Mouse (Mus musculus): ENCODE measurements around the gene Stab2. TPM values are rescaled to one million over a fixed set of nuclear protein-coding genes. Genes with fewer than 3 reads are reported as not detected.

Gene Stab2
- polyA plus RNA-seq, 1 experiment from 2014 or later = 0.26 TPM

GRCm38 (mm10) chr10:86814292-86815131, 193.3 kb downstream of the Stab2 start:
- Histone ChIP-seq H3K27ac (no peak overlapping the region), H3K27me3 (replicated peaks) (no peaks in the 10 kb centered on the region), H3K9me3 (no peaks in the 10 kb centered on the region), H3K9ac (no peak overlapping the region), H3K4me1 (peaks cover 3% of the 10 kb centered on the region), H3K36me3 (replicated peaks) (no peaks in the 10 kb centered on the region), H3K4me2 (no peak overlapping the region), H3K4me3 (no peak overlapping the region)
- WGBS = 82% methylated on average over 19 of the region's 19 CpGs
- ATAC-seq (replicated peaks) = no peak

DNA sequence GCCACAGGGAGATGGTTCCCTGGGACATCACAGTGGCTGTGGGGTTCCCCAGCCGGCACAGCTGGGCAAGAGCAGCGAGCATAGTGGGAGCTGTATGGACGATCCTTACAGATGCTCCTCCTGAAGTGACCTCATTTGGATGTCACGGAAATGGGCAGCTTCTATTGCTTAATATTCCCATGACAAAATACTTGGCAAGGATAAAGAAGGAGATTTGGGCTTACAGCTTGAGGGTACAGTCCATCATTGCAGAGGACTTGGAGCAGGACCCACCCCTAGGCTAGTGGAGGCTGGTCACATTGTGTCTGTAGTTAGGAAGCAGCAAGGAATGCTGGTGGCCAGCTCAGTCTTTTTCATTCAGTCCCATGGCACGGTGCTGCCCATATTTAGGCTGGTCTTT, 197.2 kb downstream of the Stab2 start:
- ATAC-seq (replicated peaks) = no peak
- Histone ChIP-seq H3K36me3 (replicated peaks) (no peaks in the 10 kb centered on the region), H3K4me1 (no peaks in the 10 kb centered on the region), H3K27ac (no peak overlapping the region), H3K27me3 (replicated peaks) (no peaks in the 10 kb centered on the region), H3K4me3 (no peak overlapping the region), H3K9ac (no peak overlapping the region), H3K9me3 (no peaks in the 10 kb centered on the region), H3K4me2 (no peak overlapping the region)
- WGBS = 90% methylated on average over 5 of the region's 5 CpGs

GRCm38 (mm10) chr10:86810000-86810399, 197.8 kb downstream of the Stab2 start:
- Histone ChIP-seq H3K9me3 (no peaks in the 10 kb centered on the region), H3K27me3 (replicated peaks) (no peaks in the 10 kb centered on the region), H3K4me3 (no peak overlapping the region), H3K27ac (no peak overlapping the region), H3K36me3 (replicated peaks) (no peaks in the 10 kb centered on the region), H3K4me1 (no peaks in the 10 kb centered on the region), H3K4me2 (no peak overlapping the region), H3K9ac (no peak overlapping the region)
- ATAC-seq (replicated peaks) = no peak
- 83% methylated on average over 9 of the region's 9 CpGs for WGBS

DNA sequence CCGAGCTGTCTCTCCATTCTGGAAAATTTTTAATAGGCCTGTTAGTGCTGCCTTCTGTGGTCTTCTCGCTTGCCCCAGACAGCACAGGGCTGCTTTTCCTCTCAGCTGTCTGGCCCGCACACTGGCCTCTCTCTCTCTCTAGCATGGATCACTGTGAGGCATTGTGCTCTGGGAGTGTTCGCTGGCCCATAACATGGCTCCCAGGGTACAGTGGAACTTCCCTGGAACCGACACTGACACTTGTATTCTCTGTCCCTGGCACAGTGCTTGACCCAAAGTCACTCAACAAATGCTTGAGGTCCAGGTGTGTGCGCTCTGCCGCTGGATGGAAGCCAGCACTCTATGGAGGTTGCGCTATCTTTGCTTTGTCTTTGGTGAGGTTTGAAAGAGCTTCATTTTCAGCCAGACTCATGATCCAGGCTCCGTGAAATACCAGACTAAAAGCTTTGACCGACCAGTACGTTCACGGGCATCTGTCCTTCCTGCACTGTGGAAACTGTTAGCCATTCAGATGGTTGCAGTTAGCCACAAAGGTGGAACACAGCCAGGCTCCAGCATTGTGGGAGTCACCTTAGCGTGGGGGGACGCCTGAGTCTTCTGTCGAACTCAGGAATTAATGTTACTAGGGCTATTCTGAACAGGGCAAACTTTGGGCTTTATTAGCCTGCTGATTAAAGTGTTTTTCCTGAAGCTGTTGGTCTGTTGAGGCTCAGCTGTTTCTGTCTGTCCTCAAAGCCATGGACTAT, 199.6 kb downstream of the Stab2 start:
- H3K27me3 ChIP-seq (replicated peaks) = no peaks in the 10 kb centered on the region
- H3K4me3 ChIP-seq = no peak overlapping the region
- no peaks in the 10 kb centered on the region for H3K4me1 ChIP-seq
- no peak overlapping the region for H3K9ac ChIP-seq
- no peaks in the 10 kb centered on the region for H3K9me3 ChIP-seq
- 73% methylated on average over 15 of the region's 15 CpGs for WGBS
- H3K36me3 ChIP-seq (replicated peaks) = no peaks in the 10 kb centered on the region
- no peak overlapping the region for H3K4me2 ChIP-seq
- H3K27ac ChIP-seq = no peak overlapping the region
- 0 out of 2 replicates have a peak, but pooled peaks have one; percentile 25 for ATAC-seq (replicated peaks)

- H3K27ac ChIP-seq = no peak overlapping the region
- WGBS = 97% methylated on average over 1 of the region's 1 CpGs
- H3K9ac ChIP-seq = no peak overlapping the region
- H3K4me1 ChIP-seq = no peaks in the 10 kb centered on the region
- no peak overlapping the region for H3K4me3 ChIP-seq
- no peak overlapping the region for H3K4me2 ChIP-seq
- ATAC-seq (replicated peaks) = no peak
- H3K36me3 ChIP-seq (replicated peaks) = no peaks in the 10 kb centered on the region
- H3K9me3 ChIP-seq = no peaks in the 10 kb centered on the region
- no peaks in the 10 kb centered on the region for H3K27me3 ChIP-seq (replicated peaks)
Measured at GRCm38 (mm10) chr10:86807362-86807761, 200.5 kb downstream of the Stab2 start.

- Histone ChIP-seq H3K4me1 (no peaks in the 10 kb centered on the region), H3K27ac (no peak overlapping the region), H3K27me3 (replicated peaks) (no peaks in the 10 kb centered on the region), H3K4me2 (no peak overlapping the region), H3K9ac (no peak overlapping the region), H3K36me3 (replicated peaks) (no peaks in the 10 kb centered on the region), H3K9me3 (no peaks in the 10 kb centered on the region), H3K4me3 (no peak overlapping the region)
- peak; percentile 65 for ATAC-seq (replicated peaks)
- WGBS = 95% methylated on average over 5 of the region's 5 CpGs
Measured at GRCm38 (mm10) chr10:86796073-86796741, 211.6 kb downstream of the Stab2 start.

DNA sequence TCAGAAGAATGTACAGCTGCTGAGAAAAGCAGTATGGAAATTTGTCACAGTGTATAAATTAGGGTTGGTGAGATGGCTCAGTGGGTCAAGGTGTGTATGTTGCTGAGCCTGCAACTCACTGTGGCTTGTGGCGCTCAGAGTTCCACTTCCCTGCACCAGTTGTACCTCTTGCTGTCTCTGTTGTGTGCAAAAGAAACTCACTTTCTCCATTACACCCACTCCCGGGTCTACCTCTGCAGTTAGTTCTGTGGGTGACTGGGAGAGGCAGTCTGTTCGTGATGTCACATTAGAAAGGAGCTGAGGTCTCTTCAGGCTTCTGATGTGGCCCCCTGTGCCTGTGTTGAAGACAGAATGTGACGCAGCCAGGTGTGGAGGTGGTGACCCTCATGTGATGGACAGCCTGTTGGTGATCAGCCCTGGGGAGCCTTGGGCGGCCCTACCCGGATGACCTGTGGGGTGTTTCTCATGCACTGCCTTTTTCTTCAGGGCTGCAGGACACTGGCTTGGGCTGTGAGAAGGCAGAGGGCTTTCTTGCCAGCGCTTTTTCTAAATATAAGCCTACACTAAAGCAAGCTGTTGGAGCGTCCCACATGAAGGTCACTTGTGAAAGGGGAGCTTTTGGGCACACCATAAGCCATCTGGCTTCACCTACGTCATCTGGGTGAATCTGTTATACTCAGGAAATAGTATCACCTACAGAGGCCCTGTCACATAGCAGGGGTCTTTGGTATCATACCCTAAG, 212.9 kb downstream of the Stab2 start:
- ATAC-seq (replicated peaks) = peak; percentile 27; the same call in 1 of the 2 replicates
- H3K4me2 ChIP-seq = no peak overlapping the region
- no peaks in the 10 kb centered on the region for H3K27me3 ChIP-seq (replicated peaks)
- no peaks in the 10 kb centered on the region for H3K36me3 ChIP-seq (replicated peaks)
- no peak overlapping the region for H3K4me3 ChIP-seq
- no peak overlapping the region for H3K9ac ChIP-seq
- H3K27ac ChIP-seq = no peak overlapping the region
- no peaks in the 10 kb centered on the region for H3K4me1 ChIP-seq
- no peaks in the 10 kb centered on the region for H3K9me3 ChIP-seq
- WGBS = 93% methylated on average over 9 of the region's 9 CpGs

DNA sequence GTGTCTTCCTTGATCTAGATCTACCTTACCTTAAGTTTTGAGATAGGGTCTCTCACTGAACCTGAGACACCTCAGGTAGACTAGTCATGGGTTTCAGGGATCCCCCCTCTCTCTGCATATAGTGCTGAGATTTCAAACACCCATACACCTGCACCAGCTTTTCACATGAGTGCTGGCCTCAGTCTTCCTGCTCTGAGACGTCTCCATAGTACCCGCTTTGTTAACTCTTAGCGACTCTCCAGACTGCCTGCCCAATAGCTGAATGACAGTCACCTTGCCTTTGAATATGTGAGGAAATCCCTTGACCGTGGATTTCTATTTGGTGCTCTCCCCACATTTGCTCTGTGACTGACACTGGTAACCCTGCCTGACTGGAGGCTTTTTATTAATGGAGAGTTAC, 213.6 kb downstream of the Stab2 start:
- ATAC-seq (replicated peaks) = no peak
- Histone ChIP-seq H3K9ac (no peak overlapping the region), H3K4me3 (no peak overlapping the region), H3K9me3 (no peaks in the 10 kb centered on the region), H3K4me2 (no peak overlapping the region), H3K4me1 (no peaks in the 10 kb centered on the region), H3K36me3 (replicated peaks) (no peaks in the 10 kb centered on the region), H3K27me3 (replicated peaks) (no peaks in the 10 kb centered on the region), H3K27ac (no peak overlapping the region)
- 90% methylated on average over 4 of the region's 4 CpGs for WGBS

GRCm38 (mm10) chr10:86793509-86793951, 214.3 kb downstream of the Stab2 start:
- Histone ChIP-seq H3K9ac (no peak overlapping the region), H3K27me3 (replicated peaks) (no peaks in the 10 kb centered on the region), H3K9me3 (no peaks in the 10 kb centered on the region), H3K4me3 (no peak overlapping the region), H3K27ac (no peak overlapping the region), H3K4me2 (no peak overlapping the region), H3K4me1 (no peaks in the 10 kb centered on the region), H3K36me3 (replicated peaks) (no peaks in the 10 kb centered on the region)
- WGBS = 68% methylated on average over 2 of the region's 2 CpGs
- ATAC-seq (replicated peaks) = no peak

GRCm38 (mm10) chr10:86791507-86792184, 216.2 kb downstream of the Stab2 start:
- no peak overlapping the region for H3K9ac ChIP-seq
- WGBS = 80% methylated on average over 7 of the region's 7 CpGs

More at GRCm38 (mm10) chr10:86791507-86792184, 216.2 kb downstream of the Stab2 start:
- Histone ChIP-seq H3K4me1 (0 out of 2 replicates have a peak, but pooled peaks cover 3% of the 10 kb centered on the region), H3K36me3 (replicated peaks) (no peaks in the 10 kb centered on the region), H3K27ac (no peak overlapping the region), H3K4me2 (no peak overlapping the region), H3K4me3 (no peak overlapping the region), H3K9me3 (no peaks in the 10 kb centered on the region), H3K27me3 (replicated peaks) (no peaks in the 10 kb centered on the region)
- ATAC-seq (replicated peaks) = no peak
